Mouse (Mus musculus) effector memory CD4-positive, alpha-beta T cell, adult 5 months (primary cell): ENCODE data around the gene Ficd. TPM values are rescaled to one million over a fixed set of nuclear protein-coding genes. Genes with fewer than 3 reads are reported as not detected.

Experiments used
- polyA plus RNA-seq: library from polyadenylated mRNA; unstranded; fragments of 100-300 nt; shearing (Covaris generic); gene quantifications from one replicate; pipeline ENCODE4 v1.2.1, GENCODE M21; 2017

Ficd gene
- 5.0 TPM for polyA plus RNA-seq

DNA sequence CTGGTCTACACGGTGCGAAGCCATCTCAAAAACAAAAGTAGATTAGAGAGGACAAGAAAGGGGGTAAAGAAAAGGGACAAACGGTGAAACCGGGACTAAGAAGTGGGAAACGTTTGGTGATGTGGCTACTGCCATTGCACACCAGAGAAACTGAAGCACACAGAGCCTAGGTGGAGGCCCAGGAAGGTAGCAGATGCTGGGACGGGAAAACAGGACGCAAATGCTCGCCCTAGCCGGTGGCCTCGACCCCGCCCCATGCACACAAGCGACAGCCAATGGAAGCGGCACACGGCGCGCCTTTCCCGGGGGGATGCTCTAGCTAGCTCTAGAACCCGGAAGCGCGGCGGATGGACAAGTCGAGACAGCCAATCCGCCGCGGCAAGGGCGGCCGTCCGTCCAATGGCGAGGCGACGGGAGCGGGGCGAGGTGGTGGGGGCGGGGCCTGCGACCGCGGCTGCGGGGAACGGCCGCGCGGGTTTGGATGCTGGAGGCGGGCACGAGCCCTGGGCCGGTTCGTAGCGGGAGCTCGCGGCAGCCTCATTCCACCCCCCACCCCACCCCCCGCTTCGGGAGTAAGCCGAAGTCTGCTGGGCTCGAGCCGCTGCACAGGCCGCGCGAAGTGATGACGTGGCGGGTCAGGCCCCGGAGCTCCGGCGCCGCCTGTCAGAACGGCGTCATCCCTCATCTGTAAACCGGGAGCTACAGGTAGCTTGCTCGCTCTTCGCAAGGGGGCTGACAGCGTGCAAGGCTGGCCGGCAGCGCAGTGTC is at the start of gene Ficd:
Gene Ficd, plus strand, starts transcription at position 459 of the 768 bp plus-strand sequence.

DNA sequence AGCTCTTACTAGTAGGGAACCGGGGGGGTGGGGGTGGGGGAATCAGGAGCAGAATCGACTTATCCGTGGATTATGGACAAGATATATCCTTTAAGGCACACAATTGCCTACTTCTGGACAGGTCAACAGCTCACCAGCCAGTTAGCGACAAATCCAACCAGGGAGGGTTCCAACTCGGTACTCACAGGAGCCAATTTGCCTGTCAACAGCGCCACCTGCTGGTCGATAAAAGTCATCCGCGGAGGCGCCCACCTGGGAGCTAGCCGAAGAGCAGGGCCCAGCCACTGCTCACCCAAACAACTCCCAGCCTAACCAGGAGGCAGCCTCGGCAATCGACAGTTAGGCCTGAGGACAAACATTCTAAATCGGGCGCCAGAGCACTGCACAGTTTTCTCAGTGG is 11.2 kb upstream of the Ficd start, which contains the start of gene 1700069L16Rik:
Gene 1700069L16Rik, minus strand, starts transcription at position 327 of the 400 bp plus-strand sequence.

GRCm38 (mm10) chr5:113772450-113772895 is 36.9 kb downstream of the Ficd start, which contains the start of the genes Sart3 and Iscu:
Gene Sart3 (minus strand): TSS chr5:113772510.
Gene Iscu (plus strand): TSS chr5:113772748.

Other genes with a start within 250 kb of the Ficd start
- gene Wscd2, start 245.5 kb upstream of the Ficd start, polyA plus RNA-seq = 0.92 TPM
- not detected for gene Cmklr1, start 85.4 kb upstream of the Ficd start, polyA plus RNA-seq
- gene 1700069L16Rik, start 11.0 kb upstream of the Ficd start, polyA plus RNA-seq = not detected
- gene Sart3, start 36.7 kb downstream of the Ficd start, polyA plus RNA-seq = 61.7 TPM
- 92.7 TPM for gene Iscu, start 36.9 kb downstream of the Ficd start, polyA plus RNA-seq
- gene Tmem119, start 64.7 kb downstream of the Ficd start, polyA plus RNA-seq = not detected
- gene Selplg, start 96.8 kb downstream of the Ficd start, polyA plus RNA-seq = 886 TPM
- 83.8 TPM for gene Coro1c, start 173.0 kb downstream of the Ficd start, polyA plus RNA-seq